Mouse (Mus musculus) neutrophil, adult 5-6 weeks (primary cell): ENCODE data around the gene Dscam. TPM values are rescaled to one million over a fixed set of nuclear protein-coding genes. Genes with fewer than 3 reads are reported as not detected.

Source experiments
- ATAC-seq: fragments of 151-379, 151-347 bp; 2 replicates; pipeline ENCODE4 v1.8.0; 2017; ENCODE audit warnings: mild to moderate bottlenecking, moderate TSS enrichment; ENCODE audit not compliant: insufficient number of reproducible peaks, poor library complexity, low FRiP score, severe bottlenecking; ENCODE audit errors: extremely low read depth
- total RNA-seq: library from RNA; stranded (forward); fragments of 200-1000 nt; gene quantifications from 2 replicates; pipeline ENCODE4 v1.2.3, GENCODE M21; 2017

Dscam gene
- total RNA-seq, 1 experiment from 2014 or later, result 0.23 TPM

- no peak for ATAC-seq
Measured at GRCm38 (mm10) chr16:96754971-96755504, 415.5 kb downstream of the Dscam start.

DNA sequence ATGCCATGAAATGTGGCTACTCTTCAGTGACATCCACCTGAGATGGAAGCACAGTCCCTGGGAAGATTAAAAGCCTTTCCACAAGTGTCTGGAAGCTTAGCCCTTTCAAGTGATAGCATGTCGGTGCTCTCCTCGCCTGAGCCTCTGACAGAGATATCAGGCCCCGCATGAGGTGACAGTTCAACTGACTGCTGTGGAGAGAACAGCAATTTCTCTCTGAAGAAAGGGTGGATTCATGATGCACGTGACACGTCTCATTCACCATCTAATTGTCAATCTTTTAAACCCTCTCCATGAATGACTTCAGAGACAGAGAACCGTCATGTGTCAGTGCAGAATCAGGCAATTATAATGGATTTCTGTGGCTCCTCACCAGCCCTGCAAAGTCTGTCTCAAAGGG, 416.2 kb downstream of the Dscam start:
- ATAC-seq, result no peak

GRCm38 (mm10) chr16:96753781-96754173, 416.8 kb downstream of the Dscam start:
- no peak for ATAC-seq

DNA sequence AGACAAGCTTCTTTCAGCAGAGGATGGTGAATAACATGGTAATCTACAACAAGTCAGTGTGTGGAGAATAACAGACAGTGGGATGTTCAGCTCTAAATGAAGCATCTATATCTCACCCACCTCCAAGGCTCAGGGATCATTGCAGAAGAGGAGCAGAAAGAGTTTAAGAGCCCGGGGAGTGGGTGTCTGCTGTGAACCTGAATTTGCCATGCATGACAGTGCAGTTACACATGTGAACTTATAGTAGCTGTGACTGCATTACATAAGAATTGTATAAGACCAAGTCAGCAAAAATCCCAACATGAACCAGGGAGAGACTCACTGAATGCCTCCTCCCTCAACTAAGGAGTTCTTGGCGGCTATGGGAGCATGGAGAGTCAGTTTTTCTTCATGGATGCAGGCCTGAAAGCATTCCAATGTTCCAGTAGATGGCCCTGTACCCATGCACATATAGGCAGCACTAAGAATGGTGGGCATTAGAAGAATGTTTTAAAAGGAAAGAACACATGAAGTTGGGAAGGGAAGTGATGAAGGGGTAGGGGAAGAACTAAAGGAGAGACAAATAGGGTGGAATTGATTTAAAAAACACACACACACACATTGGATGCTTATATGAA, 417.3 kb downstream of the Dscam start:
- ATAC-seq, result no peak

GRCm38 (mm10) chr16:96742475-96743255, 427.9 kb downstream of the Dscam start:
- no peak for ATAC-seq

GRCm38 (mm10) chr16:96741336-96741735, 429.2 kb downstream of the Dscam start:
- ATAC-seq, result no peak

GRCm38 (mm10) chr16:96740073-96741055, 430.2 kb downstream of the Dscam start:
- no peak for ATAC-seq

DNA sequence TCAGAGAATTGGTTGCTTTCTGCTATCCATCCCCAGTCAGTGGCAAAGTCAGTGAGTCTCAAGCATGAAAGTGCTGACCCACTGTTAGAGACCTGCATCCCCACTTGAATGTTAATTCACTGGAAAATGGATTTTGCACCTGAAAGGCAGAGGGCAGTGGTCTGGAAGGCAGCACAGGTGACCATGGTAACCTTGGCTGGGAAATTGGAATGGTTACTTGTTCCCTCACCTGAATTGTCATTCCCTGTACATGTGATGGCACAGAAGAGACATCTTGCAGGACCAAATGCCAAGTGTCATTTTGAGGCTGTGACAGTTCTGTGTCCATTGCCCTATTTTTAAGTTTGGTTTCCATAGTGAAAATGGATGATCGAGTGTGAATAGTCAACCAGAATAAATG, 434.1 kb downstream of the Dscam start:
- ATAC-seq, result no peak

- no peak for ATAC-seq
Measured at GRCm38 (mm10) chr16:96730881-96731280, 439.7 kb downstream of the Dscam start.

GRCm38 (mm10) chr16:96727836-96728774, 442.4 kb downstream of the Dscam start:
- ATAC-seq, result no peak

- ATAC-seq, result no peak
Measured at GRCm38 (mm10) chr16:96725071-96725724, 445.4 kb downstream of the Dscam start.

DNA sequence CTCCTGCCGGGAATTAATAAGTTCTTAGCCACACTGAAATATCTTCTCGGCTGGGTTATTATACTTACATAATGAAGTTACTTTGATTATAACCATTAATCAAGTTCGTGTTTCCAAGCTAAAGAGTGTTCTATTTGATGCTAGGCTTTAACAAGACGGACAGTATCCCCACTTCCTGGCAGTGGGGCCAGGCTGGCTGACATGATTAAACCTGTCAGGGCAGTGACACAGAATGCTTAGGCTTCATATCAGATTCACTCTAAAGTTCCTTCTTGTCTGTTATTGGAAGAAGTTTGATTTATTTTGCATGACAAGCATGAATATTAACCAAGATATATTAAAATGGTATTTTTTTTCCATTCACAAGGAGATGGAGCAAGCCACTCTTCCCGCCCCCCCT, 446.0 kb downstream of the Dscam start:
- ATAC-seq, result no peak

- ATAC-seq, result no peak
Measured at GRCm38 (mm10) chr16:96724123-96724522, 446.4 kb downstream of the Dscam start.

- no peak for ATAC-seq
Measured at GRCm38 (mm10) chr16:96723066-96723669, 447.4 kb downstream of the Dscam start.

GRCm38 (mm10) chr16:96722135-96722534, 448.4 kb downstream of the Dscam start:
- ATAC-seq, result no peak

DNA sequence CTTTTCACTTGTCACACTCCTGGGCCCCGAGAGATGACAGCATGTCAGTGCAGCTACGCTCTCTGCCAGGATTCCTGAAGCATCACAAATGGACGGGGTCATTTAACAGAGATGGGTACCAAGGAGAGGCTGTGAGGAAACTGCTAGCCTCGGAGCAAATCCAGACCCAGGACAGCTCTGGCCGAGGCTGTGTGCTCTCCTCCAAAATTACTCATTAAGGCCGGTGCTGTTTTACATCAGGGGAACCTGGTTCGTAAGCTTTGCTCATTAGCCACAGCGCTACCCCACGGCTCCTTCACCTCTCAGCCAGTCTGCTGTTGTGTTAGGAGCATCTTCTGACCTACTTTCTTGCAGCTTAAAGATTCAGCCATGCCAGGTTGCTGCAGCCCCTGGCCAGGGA, 449.3 kb downstream of the Dscam start:
- ATAC-seq, result no peak

DNA sequence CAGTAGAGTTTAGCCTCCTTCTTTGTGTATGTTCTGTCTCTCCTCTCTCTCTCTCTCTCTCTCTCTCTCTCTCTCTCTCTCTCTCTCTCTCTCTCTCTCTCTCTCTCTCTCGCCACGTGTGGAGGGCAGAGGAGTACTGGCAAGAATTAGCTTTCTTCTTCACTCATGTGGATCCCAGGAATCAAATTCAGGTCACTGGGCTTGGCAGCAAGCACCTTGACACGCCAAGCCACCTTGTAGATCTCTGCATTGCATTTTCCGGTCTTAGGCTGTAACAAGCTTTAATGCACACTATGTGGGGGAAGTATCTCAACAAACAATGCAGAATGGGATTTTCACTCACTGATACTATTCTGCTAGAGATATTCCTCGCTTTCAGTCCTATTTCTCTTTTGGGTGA, 449.9 kb downstream of the Dscam start:
- ATAC-seq, result no peak
